Mouse (Mus musculus): Measurements from ENCODE around the gene Pdlim4. TPM values are rescaled to one million over a fixed set of nuclear protein-coding genes. Genes with fewer than 3 reads are reported as not detected.

The Pdlim4 gene
- total RNA-seq (2014; fragmentation: Nextera tagmentation) (0.70 and 4.5 TPM in 2 replicates), total RNA-seq (2017) (0.47 TPM in 1 of 2 replicates, not detected in the other)

DNA sequence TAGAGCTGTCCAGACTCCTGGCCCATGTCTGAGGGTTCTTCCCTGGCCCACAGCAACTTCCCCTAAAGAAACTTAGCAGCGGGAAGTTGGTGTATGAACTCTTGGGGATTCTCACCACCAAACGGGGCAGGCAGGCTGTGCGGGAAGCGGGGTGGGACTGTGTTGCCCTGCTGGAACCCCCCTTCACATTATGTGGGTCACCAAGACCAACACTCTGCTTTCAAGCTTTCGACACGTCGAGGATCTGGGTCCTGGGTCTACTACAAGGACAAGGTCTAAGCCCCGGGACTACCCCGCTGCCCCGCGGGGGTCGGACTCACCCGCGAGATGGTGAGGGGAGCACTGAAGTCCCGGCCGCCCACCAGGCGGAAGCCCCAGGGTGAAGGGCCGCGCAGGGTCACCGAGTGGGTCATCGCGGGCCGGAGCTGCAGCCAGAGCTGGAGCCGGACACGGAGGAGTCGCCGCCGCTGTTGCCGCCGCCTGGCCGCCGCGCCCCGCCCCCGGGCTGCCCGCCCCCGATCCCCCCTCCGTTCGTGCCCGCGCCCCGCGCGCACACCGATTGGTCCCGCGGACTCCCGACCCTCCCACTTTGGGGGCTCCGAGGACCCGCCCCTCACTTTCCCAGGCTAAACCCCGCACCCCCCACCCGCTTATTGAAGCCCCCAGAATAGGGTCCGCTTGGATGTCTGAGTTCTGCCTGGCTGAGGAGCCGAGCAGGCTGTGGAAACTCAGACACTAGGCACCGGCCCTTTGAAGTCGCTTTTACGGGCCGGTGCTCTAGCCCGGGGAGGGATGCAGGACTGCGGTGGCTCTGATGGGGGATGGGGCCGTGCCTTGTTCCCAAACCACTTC lies at the start of gene Pdlim4:
Gene Pdlim4, minus strand, starts transcription at position 495 of the 852 bp plus-strand sequence.
- peak; percentile 54 for ATAC-seq (replicated peaks; ENCODE audit: poor library complexity, severe bottlenecking)

DNA sequence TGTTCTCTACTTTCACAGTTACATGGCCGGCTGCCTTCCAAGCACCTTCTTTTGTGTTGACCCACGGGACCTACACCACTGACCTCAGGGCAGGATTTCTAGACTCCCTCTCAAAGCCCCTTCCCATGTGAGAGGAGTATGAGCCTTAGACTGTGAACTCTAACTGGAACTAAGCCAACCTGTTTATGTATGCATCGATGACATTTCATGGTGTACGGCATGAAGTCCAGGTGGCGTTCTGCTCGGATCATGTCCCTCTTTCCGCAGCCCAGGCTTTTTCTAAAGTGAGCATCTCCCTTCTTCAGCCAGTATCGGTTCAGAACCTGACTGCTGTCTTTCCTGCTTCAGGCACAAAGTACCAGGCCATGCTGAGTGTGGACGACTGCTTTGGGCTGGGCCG lies 48.3 kb upstream of the Pdlim4 start:
- no peak for ATAC-seq (replicated peaks; ENCODE audit: poor library complexity, severe bottlenecking)

DNA sequence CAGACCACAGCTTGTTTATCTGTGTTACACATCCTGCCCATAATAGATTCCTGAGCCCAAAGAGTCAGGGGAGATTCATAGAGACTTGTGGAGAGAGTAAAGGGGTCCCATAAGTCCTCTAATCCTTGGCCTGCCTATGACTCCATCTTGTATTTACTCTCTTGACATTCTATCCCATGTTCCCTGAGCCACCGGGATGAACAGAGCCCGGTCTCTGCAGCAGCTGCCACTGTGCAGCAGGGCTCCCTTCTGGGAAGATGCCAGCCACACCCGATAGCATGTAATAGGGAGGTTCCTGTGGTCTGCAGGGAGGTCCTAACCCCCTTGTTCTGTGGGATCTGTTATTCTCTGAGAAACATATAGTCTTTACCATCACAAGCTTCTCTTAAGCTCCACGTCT lies 47.6 kb upstream of the Pdlim4 start:
- no peak for ATAC-seq (replicated peaks; ENCODE audit: poor library complexity, severe bottlenecking)

DNA sequence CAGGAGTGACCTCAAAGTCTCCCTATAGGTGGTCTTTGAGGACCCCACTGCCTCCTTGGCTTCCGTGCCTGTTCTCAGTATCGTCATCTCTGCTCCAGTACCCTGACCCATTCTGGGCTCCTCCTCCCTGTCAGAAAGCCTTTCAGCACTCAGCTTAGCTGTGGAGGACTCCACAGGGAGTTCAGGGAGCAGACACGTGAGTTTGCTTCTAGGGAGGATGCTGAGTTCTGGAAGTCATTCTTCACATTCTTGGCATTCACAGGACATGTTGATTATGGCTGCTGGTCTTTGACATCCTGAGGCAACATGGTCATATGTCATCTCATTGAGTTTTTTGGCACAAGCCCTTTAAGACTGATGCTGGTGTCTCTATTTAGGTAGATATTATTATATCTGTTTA lies 47.1 kb upstream of the Pdlim4 start:
- no peak for ATAC-seq (replicated peaks; ENCODE audit: poor library complexity, severe bottlenecking)

DNA sequence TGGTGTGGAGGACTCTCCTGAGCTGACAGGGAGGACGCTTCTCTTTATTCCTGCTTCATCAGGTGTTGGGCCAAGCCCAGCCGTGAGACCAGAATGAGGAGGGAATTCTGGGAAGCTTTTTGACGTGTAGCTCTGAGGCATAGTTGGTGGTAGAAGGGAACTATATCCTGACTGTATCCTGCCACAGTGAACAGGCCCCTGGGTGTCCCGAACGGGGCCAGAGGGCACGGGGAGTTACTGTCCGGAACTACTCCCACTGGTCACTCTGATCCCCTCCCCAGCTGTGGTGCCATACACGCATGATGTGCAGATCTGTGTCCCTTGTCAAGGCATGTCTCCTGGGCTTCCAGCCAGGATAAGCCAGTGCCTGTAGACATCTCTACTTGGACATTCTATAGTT lies 46.5 kb upstream of the Pdlim4 start:
- no peak for ATAC-seq (replicated peaks; ENCODE audit: poor library complexity, severe bottlenecking)

DNA sequence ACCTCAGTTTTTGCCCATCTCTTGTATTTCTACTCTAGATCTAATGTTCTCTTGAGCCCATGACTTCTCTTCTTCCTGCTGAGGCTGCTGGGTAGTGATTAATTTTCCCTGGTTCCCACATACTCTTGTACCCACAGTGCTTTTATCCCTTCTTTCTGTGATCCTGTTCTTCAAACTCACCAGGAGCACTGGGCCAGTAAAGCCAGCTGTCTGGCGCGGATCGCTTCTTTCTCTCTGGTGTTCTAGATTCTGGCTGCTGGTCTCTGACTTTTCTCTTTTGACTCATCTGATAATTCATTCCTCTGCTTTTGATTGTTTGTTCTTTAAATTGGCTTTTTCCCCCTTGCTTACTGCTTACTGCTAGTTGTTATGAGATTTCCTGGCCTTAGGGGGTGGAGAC lies 45.9 kb upstream of the Pdlim4 start:
- ATAC-seq (replicated peaks; ENCODE audit: poor library complexity, severe bottlenecking): no peak

DNA sequence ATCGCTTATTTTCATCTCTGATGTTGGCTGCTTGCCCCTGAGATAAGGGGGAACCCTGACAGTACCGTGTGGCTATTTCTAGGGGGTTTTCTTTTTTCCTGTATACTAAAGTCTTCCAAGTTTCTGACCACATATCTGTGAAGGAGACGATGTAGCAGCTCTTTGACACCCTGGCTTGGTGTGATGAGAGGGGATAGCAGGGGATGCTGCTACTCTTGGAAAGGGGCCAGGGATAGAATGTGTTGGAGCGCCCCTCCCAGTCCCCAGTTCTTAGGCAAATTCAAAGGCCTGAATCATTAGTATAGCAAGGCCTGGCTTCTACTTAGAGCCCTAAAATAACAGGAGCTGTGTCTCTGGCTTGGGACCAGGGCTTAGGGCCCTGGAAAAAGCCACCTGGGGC lies 44.5 kb upstream of the Pdlim4 start:
- ATAC-seq (replicated peaks; ENCODE audit: poor library complexity, severe bottlenecking): no peak

DNA sequence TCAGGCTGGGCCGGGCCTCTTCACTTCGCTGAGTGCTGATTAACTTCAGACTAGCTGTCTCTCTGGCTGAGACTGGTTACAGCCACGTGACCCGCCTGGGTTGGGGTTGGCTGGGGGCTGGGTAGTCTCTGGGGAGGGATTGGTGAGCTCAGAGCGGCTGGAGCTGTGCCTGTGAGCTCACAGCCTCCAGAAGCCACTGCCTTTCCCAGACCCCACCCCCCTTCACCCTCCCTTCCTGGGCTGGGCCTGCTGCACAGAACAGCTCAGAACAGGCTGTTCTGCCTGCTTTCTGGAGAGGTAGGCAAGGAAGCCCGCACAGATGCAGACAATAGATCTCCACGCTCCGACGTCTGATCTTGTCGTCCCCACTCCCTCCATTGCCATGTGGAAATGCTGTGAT lies 44.1 kb upstream of the Pdlim4 start:
- peak; percentile 86 for ATAC-seq (replicated peaks; ENCODE audit: poor library complexity, severe bottlenecking)

DNA sequence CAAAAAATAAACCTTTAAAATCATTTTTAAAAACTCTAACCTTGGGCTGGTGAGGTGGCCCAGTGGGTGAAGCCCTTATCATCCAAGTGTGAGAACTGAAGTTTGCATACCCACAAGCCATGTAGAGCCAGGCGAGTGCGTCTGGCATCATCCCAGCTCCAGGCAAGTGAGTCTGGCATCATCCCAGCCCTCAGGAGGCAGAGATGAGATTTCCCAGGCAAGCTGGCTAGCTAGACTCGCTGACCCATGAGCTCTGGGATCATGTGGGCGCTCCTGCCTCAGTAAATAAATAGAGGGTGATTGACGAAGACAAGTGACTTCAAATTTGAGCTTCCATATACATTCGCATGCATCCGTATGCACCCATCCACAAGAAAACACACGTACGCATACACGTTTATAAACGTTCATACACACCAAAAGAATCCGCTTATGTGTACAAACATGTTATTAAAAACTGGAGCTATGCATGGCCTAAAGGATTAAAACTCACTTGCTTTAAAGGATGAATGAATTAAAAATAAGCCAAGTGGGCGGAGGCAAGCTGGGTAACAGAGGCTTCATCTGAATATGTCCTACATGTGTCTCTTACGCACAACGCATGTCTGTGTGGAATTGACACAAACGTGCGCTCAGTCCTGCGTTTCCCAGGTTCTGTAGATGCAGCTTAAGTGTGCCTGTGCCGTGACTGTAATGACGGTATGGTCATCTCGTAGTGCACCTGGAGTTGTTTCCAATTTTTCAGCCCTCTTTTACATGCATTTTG lies 43.3 kb upstream of the Pdlim4 start:
- no peak for ATAC-seq (replicated peaks; ENCODE audit: poor library complexity, severe bottlenecking)

DNA sequence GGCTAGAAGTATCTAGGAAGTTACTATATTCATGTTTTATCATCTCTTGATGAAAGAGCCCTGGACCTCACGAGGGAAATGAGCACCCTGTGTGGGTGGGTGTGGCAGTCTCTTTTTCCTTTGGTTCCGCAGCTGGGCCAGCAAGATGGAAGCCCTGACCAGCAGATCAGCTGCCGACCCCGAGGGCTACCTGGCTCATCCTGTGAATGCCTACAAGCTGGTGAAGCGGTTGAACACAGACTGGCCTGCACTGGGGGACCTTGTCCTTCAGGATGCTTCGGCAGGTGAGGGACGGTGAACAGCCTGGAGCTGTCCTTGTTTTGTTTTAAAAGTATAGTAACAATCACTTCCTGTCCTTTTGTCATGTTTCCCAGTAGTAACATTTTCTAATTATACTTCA lies 42.5 kb upstream of the Pdlim4 start:
- no peak for ATAC-seq (replicated peaks; ENCODE audit: poor library complexity, severe bottlenecking)

DNA sequence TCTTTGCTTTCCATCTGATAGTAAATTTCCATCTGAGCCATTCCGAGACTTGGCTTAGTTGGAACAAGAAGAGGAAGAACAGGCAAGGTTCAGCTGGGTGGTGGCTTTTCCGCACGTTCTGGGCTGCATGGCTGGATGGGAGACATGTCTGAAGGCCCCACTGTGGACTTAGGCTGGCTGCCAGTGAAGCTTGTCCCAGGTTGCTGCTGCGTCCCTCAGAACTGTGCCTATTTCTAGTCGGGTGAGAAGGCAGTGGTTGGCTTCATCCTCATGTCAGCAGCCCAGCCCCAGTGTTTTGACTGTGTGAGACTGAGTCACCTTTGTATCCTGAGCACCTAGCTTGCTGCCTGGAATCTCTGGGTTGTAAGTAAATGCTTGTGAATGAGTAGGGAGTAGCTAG lies 40.1 kb upstream of the Pdlim4 start:
- ATAC-seq (replicated peaks; ENCODE audit: poor library complexity, severe bottlenecking): no peak

DNA sequence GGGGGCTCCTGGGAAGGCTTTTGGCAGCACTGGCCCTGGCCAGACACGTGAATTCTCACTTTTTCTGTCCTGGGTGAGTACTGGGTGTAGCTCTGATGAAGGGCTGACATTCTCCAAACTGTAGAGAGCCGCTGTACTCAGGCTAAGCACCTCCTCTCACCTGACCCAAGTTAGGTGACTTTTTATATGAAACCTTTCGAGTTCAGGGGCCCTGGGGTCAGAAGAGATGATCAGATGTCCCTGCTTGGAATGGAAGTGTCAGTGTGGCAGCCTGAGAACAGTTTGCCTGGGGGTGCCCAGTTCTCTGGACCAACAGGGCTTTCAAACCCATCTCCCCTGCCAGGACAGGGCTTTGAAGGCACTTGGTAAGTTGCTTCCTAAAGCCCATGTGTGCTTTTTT lies 39.3 kb upstream of the Pdlim4 start:
- ATAC-seq (replicated peaks; ENCODE audit: poor library complexity, severe bottlenecking): no peak

DNA sequence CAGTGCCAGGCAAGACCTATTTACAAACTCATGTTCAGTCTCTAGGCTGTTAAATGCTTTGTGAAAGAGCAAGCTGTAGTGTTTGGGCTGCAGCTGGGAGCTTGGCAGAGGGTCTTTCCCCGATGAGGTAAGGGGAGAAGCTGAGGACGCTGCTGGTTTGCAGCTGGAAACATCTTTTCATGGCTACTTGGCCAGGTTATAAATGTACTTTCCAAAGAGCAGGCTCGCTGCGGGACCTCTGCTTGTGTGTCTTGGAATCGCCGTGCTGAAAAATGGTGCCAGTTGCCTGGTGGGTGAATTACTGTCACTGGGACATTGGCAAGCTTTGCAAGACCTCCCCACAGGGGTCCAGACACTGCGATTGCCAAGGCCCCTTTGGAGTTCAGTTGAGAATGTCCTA lies 38.4 kb upstream of the Pdlim4 start:
- ATAC-seq (replicated peaks; ENCODE audit: poor library complexity, severe bottlenecking): no peak

DNA sequence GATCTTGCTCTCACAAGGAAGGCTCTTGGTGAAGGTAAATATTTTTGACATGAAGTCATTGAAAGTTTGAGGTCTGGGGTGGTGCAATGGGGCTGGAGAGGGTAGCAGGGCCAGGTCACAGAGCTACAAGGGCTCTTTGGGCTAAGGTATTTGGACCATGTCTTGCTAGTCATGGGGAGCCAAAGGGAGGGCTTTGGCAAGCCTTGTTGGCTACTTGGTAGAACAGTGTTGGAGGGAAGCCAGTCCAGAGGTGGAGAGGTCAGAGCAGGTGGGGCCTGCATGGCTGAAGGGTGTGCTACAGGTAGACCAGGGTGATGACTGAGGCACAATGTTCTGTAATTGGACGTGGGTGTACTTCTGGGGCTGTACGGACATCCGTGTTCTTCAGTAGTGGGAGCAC lies 37.9 kb upstream of the Pdlim4 start:
- ATAC-seq (replicated peaks; ENCODE audit: poor library complexity, severe bottlenecking): no peak

DNA sequence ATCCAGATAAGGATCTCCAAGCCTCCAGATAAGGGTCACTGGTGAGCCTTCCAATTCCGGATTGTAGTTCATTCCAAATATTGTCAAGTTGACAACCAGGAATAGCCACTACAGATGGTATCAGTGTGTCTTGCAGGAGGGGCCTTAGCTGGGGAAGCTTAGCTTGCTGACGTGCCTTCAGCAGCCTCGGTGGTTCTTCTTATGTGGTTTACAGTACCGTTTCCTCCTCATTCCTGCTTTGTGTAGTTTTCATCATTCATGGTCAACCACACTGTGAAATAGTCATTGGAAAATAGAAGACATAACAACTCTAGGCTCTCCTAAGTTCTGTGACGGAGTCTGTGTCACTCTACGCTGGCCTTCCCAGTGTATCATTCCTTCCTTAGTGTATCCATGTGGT lies 36.2 kb upstream of the Pdlim4 start:
- no peak; the same call in 1 of the 2 replicates for ATAC-seq (replicated peaks; ENCODE audit: poor library complexity, severe bottlenecking)

DNA sequence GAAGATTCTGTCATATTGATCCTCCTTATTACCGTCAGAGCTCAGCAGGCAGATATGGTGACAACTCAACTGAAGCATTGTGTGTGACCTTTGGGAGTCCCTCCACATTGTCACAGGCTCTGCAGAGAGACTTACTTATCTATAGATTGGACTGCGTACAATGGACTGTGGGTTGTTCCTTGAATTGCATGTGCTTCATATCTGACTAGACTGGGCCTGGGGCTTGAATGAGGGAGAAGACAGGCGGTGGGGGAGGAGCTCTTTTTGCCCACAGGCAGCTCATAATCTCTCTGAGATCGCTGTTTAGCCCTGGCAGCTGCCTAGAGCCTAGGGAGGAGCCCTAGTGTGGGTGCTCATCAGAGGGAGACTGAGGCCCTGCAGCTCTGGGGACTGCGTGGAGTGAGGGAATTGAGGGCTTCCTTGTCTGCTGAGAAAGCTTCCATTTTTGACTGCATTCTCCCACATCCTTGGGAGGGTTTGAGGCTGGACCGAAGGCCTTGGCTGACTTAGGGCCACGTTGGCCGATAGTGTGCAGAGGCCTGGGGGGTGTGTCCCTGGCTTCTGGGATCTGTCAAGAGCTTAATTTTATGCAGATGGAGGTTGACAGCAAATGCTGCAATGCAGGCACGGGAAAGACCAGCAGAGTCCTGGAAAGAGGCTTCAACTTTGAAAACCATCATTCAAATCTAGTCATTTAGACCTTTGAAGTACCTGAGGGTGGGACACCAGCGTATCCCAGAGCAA lies 34.1 kb upstream of the Pdlim4 start:
- no peak for ATAC-seq (replicated peaks; ENCODE audit: poor library complexity, severe bottlenecking)

DNA sequence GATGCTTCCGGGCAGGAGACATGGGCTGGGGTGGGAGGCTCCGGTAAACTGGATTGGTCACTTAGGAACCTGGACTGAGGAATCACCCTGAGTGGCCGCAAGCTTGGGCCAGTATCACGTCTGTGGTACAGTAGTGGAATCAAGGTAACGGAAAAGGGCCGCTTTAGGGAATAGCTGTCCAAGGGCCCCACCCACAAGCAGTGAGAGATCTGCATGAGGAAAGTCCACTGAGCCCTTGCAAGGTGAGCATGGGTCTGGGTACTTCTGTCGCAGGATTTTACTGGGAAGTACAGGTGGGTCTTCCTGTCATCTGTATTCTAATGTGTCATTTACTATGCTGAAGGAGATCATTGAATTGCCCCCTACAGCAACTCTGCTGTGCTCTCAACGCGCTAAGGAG lies 32.9 kb upstream of the Pdlim4 start:
- ATAC-seq (replicated peaks; ENCODE audit: poor library complexity, severe bottlenecking): no peak

DNA sequence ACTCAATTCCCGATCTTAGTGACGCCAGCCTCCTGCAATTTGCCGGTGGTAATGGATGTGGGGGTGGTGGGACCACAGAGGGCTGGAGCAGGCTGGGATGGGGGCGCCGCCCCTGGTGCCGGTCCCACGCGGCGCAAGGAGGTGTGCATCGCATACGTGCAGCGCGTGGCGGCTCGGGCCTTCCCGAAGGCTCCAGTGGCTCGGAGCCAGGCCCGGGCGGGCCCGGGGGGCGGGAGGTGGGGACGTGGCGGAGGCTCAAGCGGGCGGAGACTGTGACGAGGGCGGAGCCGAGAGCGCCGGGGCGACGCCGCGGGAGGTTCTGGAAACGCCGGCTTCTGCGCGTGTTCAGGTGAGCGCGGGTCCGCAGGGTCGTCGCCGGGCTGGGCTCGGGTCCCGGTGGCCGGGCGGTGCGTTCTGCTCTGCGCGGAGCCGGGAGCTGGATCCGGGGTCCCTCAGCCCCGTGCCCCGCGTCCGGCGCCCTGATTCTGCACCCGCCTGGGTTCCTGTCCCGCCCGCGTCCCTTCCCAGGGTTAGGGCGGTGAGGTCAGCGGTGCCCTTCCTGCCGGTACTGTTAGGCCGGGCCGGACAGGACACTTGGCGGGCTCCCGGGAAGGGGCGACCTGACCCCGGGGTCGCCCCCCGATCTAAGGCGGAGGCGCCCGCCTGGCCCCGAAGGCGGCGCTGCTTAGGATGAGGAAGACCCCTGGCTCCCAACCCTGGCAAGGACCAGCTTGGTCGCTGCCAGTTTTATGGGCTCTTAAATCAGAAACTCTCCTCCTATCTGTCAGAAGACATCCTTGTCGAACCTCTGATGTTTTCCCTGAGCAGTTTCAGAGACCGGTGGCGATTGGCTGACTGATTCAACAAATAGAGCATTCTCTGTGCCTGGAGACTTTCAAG lies 32.1 kb upstream of the Pdlim4 start:
- ATAC-seq (replicated peaks; ENCODE audit: poor library complexity, severe bottlenecking): peak; percentile 76

DNA sequence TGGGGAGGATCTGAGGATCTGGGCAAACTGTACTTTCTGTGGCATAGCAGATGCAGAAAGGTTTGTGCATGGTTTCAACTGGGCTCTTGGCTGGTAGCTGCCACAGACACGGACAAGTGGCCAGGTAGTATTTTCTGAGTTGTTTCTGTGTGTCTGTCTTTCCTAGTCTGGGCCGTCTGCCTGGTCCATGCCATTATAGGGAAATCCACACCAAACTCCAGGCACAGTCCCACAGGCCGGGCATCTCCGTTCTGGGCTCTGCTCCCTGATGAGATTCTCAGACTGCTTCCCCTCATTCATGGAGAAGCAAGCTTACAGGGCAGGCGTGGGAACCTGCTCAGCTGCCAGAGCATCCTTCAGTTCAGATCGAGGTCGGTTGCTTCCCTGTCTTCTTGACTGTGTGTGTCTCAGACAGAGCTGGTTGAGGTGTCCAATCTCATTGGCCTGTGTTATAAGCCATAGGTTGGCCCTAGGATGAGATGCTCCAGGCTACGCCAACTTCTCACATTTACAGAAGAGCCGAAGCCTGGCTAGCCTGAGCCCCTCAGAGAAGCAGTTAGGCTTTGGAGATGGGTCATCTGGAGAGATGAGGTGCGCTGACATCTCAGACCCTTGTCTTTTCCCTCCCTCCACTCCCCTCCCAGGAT lies 31.4 kb upstream of the Pdlim4 start, which contains the start of gene P4ha2:
Gene P4ha2, plus strand, starts transcription at position 51 of the 647 bp plus-strand sequence.
- no peak for ATAC-seq (replicated peaks; ENCODE audit: poor library complexity, severe bottlenecking)

Data from granulocyte monocyte progenitor cell, adult 5-6 weeks (primary cell).